Mouse (Mus musculus) testis, adult 2 months (tissue): Measurements from ENCODE around the gene Arsb. TPM values are rescaled to one million over a fixed set of nuclear protein-coding genes. Genes with fewer than 3 reads are reported as not detected.

Experiments used
- H3K27ac ChIP-seq: fragments of 200-500 bp; 2 replicates; pipeline ENCODE4 v1.5.1; 2012; ENCODE audit warnings: low read depth, low read length; ENCODE audit not compliant: control insufficient read depth, insufficient read depth
- H3K27me3 ChIP-seq: fragments of 200-500 bp; 2 replicates; pipeline ENCODE4 v1.6.1; 2012; ENCODE audit warnings: mild to moderate bottlenecking, low read length, moderate library complexity; ENCODE audit not compliant: control insufficient read depth, insufficient read depth
- H3K36me3 ChIP-seq: fragments of 200-500 bp; 2 replicates; pipeline ENCODE4 v1.6.1; 2012; ENCODE audit warnings: mild to moderate bottlenecking, low read length; ENCODE audit not compliant: control insufficient read depth, insufficient read depth
- H3K4me1 ChIP-seq: fragments of 200-500 bp; 2 replicates; pipeline ENCODE4 v1.6.1; 2012; ENCODE audit warnings: low read length; ENCODE audit not compliant: control insufficient read depth, insufficient read depth
- H3K4me3 ChIP-seq: fragments of 200-500 bp; 2 replicates; pipeline ENCODE4 v1.5.1; 2012; ENCODE audit warnings: low read depth, mild to moderate bottlenecking, low read length, moderate library complexity, mixed read lengths; ENCODE audit not compliant: control insufficient read depth
- CTCF ChIP-seq: fragments of 200-500 bp; IDR thresholded peaks from 2 replicates; pipeline ENCODE4 v1.5.1; 2012; ENCODE audit warnings: low read depth, mild to moderate bottlenecking, inconsistent platforms, low read length, moderate library complexity; ENCODE audit not compliant: control insufficient read depth, insufficient read depth, insufficient replicate concordance
- POLR2A ChIP-seq: fragments of 200-500 bp; IDR thresholded peaks from 2 replicates; pipeline ENCODE4 v1.6.1; 2012; ENCODE audit warnings: low read depth, mild to moderate bottlenecking, inconsistent platforms, low read length, moderate library complexity; ENCODE audit not compliant: control insufficient read depth
- polyA plus RNA-seq: library from polyadenylated mRNA; depleted of rRNA; stranded (reverse); fragments of >200 nt; gene quantifications from 2 replicates; pipeline ENCODE4 v1.2.3, GENCODE M21; 2012

The Arsb gene
- polyA plus RNA-seq, 1 experiment: 6.9 TPM

DNA sequence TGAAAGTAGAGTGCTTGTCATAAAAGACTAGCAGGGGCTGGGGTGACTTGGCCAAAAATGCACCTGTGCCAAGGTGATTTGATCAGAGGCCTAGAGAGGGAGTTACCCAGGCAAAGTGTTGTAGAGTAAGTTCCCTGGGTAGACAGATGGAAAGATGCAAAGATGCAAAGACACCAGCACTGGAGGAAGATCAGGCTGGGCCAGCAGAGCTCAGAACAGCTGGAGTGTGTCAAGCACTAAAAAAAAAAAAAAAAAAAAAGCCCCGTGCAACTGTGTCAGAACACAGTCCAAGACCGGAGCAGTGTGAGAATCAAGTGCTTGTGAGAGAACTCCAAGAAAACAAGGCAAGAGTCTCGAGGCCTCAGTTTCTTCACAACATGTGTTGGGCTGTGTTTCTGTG is 148.1 kb downstream of the Arsb start:
- Histone ChIP-seq H3K4me3 (no peak overlapping the region), H3K27ac (no peak overlapping the region), H3K27me3 (no peaks in the 10 kb centered on the region), H3K36me3 (no peaks in the 10 kb centered on the region), H3K4me1 (no peaks in the 10 kb centered on the region)
- TF ChIP-seq CTCF (no peak), POLR2A (no peak)

GRCm38 (mm10) chr13:93920080-93920785 is 148.8 kb downstream of the Arsb start:
- H3K4me3 ChIP-seq: no peak overlapping the region
- H3K27me3 ChIP-seq: no peaks in the 10 kb centered on the region
- no peaks in the 10 kb centered on the region for H3K36me3 ChIP-seq
- no peak overlapping the region for H3K27ac ChIP-seq
- TF ChIP-seq CTCF: no peak
- TF ChIP-seq POLR2A: no peak
- H3K4me1 ChIP-seq: no peaks in the 10 kb centered on the region

GRCm38 (mm10) chr13:93920786-93921300 is 149.4 kb downstream of the Arsb start:
- no peaks in the 10 kb centered on the region for H3K36me3 ChIP-seq
- H3K4me1 ChIP-seq: no peaks in the 10 kb centered on the region
- no peaks in the 10 kb centered on the region for H3K27me3 ChIP-seq
- no peak for TF ChIP-seq CTCF
- no peak for TF ChIP-seq POLR2A
- H3K4me3 ChIP-seq: no peak overlapping the region
- H3K27ac ChIP-seq: no peak overlapping the region

GRCm38 (mm10) chr13:93921831-93922565 is 150.6 kb downstream of the Arsb start:
- no peaks in the 10 kb centered on the region for H3K36me3 ChIP-seq
- H3K27me3 ChIP-seq: no peaks in the 10 kb centered on the region
- H3K27ac ChIP-seq: no peak overlapping the region
- no peak overlapping the region for H3K4me3 ChIP-seq
- no peaks in the 10 kb centered on the region for H3K4me1 ChIP-seq
- TF ChIP-seq CTCF: no peak
- no peak for TF ChIP-seq POLR2A

GRCm38 (mm10) chr13:93922566-93922910 is 151.1 kb downstream of the Arsb start:
- no peaks in the 10 kb centered on the region for H3K36me3 ChIP-seq
- no peak overlapping the region for H3K4me3 ChIP-seq
- H3K4me1 ChIP-seq: no peaks in the 10 kb centered on the region
- no peak for TF ChIP-seq CTCF
- TF ChIP-seq POLR2A: no peak
- H3K27me3 ChIP-seq: no peaks in the 10 kb centered on the region
- H3K27ac ChIP-seq: no peak overlapping the region

- Histone ChIP-seq H3K4me1 (no peaks in the 10 kb centered on the region), H3K4me3 (no peak overlapping the region), H3K27ac (no peak overlapping the region), H3K36me3 (no peaks in the 10 kb centered on the region), H3K27me3 (no peaks in the 10 kb centered on the region)
- TF ChIP-seq CTCF (no peak), POLR2A (no peak)
Measured at GRCm38 (mm10) chr13:93924735-93925432, 153.5 kb downstream of the Arsb start.
